Mouse (Mus musculus) c-Kit-positive CD71-negative TER-119-negative erythroid progenitor cells, embryonic 14.5 days (primary cell): ENCODE results near the gene F3.

Experiments used
- DNase-seq: peaks from one replicate; pipeline ENCODE4 v3.0.0-alpha.2; 2013; ENCODE audit warnings: low read depth

The F3 gene

DNA sequence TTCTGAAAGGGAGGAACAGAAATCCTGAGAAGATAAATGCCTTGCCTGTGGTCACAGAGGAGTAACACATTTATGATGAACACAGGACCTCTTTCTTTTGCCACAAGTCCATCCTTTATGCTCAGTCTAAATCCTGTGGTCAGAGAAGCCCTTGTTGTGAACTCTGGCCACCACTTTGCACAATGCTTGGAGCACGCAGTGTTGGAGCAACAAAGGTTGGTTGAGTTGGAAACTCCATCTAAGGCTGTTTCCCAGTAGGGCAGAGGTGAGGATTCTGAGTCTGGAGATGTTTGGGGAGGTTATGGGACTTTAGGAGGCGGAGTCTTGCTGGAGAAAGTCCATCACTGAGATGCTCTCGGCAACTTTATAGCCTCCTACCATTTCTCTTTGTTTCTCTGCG, 16.2 kb upstream of the F3 start:
- DNase-seq, result no peak

DNA sequence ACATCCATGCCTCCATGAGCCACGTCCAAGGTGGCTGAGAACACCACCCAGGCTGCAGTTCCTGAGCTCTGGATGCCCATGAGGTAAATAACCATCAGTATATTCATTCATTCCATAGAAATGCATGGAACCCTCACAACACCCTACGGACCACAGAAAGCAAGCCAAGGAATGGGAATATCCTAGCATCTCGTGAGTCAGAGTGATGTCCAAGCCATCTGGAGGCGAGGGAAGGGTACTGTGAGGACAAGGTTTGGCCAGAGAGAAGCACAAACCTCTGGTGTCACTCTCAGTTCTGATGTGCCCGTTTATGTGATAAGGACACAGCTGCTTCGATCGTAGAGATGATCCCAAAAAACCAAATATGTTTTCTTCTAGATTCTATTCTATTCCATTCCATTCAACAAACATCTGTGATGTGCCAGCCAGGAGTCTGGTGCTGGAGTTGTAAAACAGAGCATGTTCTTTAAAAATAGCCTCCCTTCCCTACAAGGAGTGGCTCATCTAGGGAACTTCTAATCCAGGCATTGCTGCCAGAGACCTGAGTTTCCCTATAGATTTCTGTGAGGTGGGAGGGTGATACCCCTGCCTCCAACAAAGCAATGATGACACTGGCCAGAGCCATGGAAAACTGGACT, 12.3 kb upstream of the F3 start:
- no peak for DNase-seq

GRCm38 (mm10) chr3:121712222-121712621, 11.1 kb upstream of the F3 start:
- no peak for DNase-seq

- no peak for DNase-seq
Observed at GRCm38 (mm10) chr3:121713151-121713701, 10.1 kb upstream of the F3 start.

GRCm38 (mm10) chr3:121713816-121714215, 9.5 kb upstream of the F3 start:
- no peak for DNase-seq

DNA sequence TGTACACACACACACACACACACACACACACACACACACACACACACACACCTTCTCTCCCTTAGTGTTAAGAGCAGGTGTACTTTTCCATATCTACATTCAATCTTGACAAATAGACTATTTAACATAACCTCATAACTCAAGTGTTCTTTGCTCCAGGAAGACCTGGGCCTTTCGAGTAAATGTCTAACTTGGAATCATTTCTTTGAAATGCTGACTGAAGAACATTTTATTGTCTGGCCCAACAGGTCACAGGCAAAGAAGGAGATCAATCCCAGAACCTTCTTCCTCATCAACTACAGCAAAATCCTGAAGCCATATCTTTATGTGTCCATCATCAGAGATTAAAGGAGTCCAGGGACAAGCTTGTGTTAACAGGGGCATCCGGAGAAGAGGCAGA, 8.9 kb upstream of the F3 start:
- no peak for DNase-seq

DNA sequence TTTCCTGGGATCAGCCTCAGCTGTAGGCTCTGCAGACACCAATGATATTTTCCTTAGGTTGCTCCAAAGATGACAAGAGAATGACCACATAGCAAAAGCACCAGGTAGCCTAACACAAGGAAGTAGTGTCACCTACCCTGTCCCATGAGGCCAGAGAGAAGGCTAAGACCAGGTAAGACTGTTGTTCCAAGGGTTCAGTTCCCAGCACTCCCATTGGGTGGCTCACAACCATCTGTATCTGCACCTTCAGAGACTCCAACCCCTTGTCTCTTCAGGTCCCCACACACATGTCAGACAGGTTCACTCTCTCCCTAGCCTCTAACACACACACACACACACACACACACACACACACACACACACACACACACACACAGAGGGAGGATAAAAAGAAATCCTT, 8.0 kb upstream of the F3 start:
- no peak for DNase-seq

- DNase-seq, result no peak
Observed at GRCm38 (mm10) chr3:121715741-121716459, 7.4 kb upstream of the F3 start.

- DNase-seq, result no peak
Observed at GRCm38 (mm10) chr3:121716480-121716879, 6.9 kb upstream of the F3 start.

GRCm38 (mm10) chr3:121718679-121719078, 4.7 kb upstream of the F3 start:
- no peak for DNase-seq

GRCm38 (mm10) chr3:121719701-121720100, 3.6 kb upstream of the F3 start:
- DNase-seq, result no peak

GRCm38 (mm10) chr3:121720801-121721690, 2.3 kb upstream of the F3 start:
- no peak for DNase-seq

GRCm38 (mm10) chr3:121721691-121722070, 1.7 kb upstream of the F3 start:
- DNase-seq, result no peak

- DNase-seq, result no peak
Observed at GRCm38 (mm10) chr3:121723968-121724524, 709 bp downstream of the F3 start.

- DNase-seq, result no peak
Observed at GRCm38 (mm10) chr3:121724553-121724952, 1.2 kb downstream of the F3 start.

- DNase-seq, result no peak
Observed at GRCm38 (mm10) chr3:121725651-121726050, 2.3 kb downstream of the F3 start.

DNA sequence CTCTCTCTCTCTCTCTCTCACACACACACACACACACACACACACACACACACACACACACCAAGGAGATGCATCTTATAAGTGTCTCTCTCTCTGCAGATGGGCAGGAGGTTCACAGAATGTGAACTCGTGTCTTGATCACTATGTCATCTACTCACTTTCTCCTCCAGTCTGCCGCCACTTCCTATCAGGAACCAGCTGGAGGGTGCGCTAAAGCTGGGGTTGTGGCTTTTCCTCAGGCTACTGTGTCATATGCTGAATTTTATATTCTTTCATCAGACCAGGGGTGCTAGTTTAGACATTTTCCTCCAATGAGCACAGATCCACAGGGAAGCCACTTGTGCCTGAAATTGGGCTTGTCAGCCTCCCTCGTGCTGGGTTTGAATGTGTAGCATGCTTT, 6.3 kb downstream of the F3 start:
- DNase-seq, result no peak

GRCm38 (mm10) chr3:121735542-121735941, 12.2 kb downstream of the F3 start:
- DNase-seq, result no peak

- DNase-seq, result no peak
Observed at GRCm38 (mm10) chr3:121736025-121736744, 12.8 kb downstream of the F3 start.

DNA sequence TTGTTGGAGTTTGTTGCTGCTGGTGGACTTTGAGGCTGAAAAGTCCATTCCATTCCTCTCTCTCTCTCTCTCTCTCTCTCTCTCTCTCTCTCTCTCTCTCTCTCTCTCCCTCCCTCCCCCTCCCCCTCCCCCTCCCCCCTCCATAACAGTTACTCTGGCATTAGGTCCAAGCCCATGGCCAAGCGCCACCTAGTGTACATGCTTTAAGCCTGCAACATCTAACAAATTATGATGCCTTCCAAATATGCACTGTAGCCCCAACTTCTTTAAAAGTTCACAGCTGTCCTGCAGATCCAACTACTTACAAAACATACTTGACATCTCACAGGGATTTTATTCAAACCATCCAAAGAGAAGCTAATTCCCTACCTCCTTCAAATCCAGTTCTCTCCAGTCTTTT, 14.1 kb downstream of the F3 start:
- DNase-seq, result no peak

DNA sequence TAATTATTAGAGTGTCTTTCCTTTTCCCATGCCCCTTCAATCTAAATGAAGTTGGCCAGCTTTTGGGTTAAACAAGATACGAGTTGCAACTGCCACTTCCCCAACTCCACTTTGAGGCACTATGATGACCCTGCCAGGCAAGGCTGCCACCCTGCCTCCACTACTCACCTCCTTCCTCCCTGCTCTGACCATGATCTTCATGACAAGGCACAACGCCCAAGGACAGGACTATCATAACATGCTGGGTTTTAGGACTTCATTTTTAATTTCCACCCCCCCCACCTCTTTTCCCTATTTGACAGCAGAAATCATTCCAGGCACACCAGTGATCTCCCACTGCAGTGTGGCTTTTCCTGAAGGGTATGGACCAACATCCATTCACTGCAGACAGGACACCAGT, 14.6 kb downstream of the F3 start:
- DNase-seq, result no peak
